Mouse (Mus musculus) CH12.LX (cell line): ENCODE measurements around the gene Dll1. TPM values are rescaled to one million over a fixed set of nuclear protein-coding genes. Genes with fewer than 3 reads are reported as not detected.

Source experiments
- DNase-seq: peaks from one replicate; pipeline ENCODE4 v3.0.0-alpha.2; 2013; ENCODE audit errors: extremely low read depth
- H3K27ac ChIP-seq: 2 replicates; pipeline ENCODE4 v1.5.1; 2012; ENCODE audit warnings: low read depth, mild to moderate bottlenecking, control low read depth, moderate library complexity; ENCODE audit not compliant: insufficient read depth
- H3K27me3 ChIP-seq: replicated peaks from 2 replicates; pipeline ENCODE3; 2012; ENCODE audit warnings: inconsistent platforms
- H3K36me3 ChIP-seq, 2 experiments: replicated peaks in 1 of 2; 2 replicates each; pipeline versions ENCODE3 to v1.6.1; 2012; ENCODE audit warnings: inconsistent platforms in 1 of 2, low read length in 1 of 2, mild to moderate bottlenecking in 1 of 2, mixed read lengths in 1 of 2, moderate library complexity in 1 of 2; ENCODE audit not compliant: control insufficient read depth in 1 of 2, insufficient read depth in 1 of 2
- H3K4me1 ChIP-seq, 2 experiments: 2 replicates each; pipeline ENCODE4 v1.6.1; 2012; ENCODE audit warnings: inconsistent platforms in 1 of 2, moderate library complexity in 1 of 2; ENCODE audit not compliant: insufficient read depth in 2 of 2, control insufficient read depth in 1 of 2
- H3K4me2 ChIP-seq: 2 replicates; pipeline ENCODE4 v1.6.1; 2012; ENCODE audit warnings: low read depth, mild to moderate bottlenecking, control low read depth; ENCODE audit not compliant: poor library complexity, insufficient read depth, severe bottlenecking
- H3K4me3 ChIP-seq, 3 experiments: fragments of 150-350 bp in 1 of 3; sonication (generic) in 1 of 3; replicated peaks in 1 of 3; 2 replicates each; pipeline versions ENCODE3 to v1.5.1; 2011 to 2012; ENCODE audit warnings: low read depth in 2 of 3, low read length in 2 of 3, mild to moderate bottlenecking in 2 of 3, moderate library complexity in 2 of 3, control low read depth in 1 of 3, improper control_type of control experiment in 1 of 3, inconsistent platforms in 1 of 3, mixed read lengths in 1 of 3; ENCODE audit not compliant: poor library complexity in 1 of 3
- H3K79me2 ChIP-seq: replicated peaks from 2 replicates; pipeline ENCODE4 v1.6.1; 2012; ENCODE audit warnings: mild to moderate bottlenecking, moderate library complexity; ENCODE audit not compliant: control insufficient read depth, poor library complexity, insufficient read depth, severe bottlenecking; ENCODE audit errors: extremely low read depth
- H3K9ac ChIP-seq: 2 replicates; pipeline ENCODE4 v1.6.1; 2012; ENCODE audit warnings: low read depth, mild to moderate bottlenecking, control low read depth, moderate library complexity; ENCODE audit not compliant: insufficient read depth
- H3K9me3 ChIP-seq: replicated peaks from 2 replicates; pipeline ENCODE3; 2012; ENCODE audit warnings: low read length, inconsistent platforms, mixed read lengths
- CHD2 ChIP-seq: IDR thresholded peaks from 2 replicates; pipeline ENCODE4 v1.6.1; 2011; ENCODE audit warnings: low read length, improper control_type of control experiment
- CTCF ChIP-seq, 2 experiments: IDR thresholded peaks in 1 of 2; conservative IDR thresholded peaks in 1 of 2; 2 replicates each; pipeline ENCODE4 v1.5.1; 2011 to 2012; ENCODE audit warnings: low read depth in 2 of 2, low read length in 2 of 2, improper control_type of control experiment in 1 of 2, inconsistent platforms in 1 of 2, mild to moderate bottlenecking in 1 of 2, moderate library complexity in 1 of 2
- EP300 ChIP-seq: IDR thresholded peaks from 2 replicates; pipeline ENCODE4 v1.6.1; 2011; ENCODE audit warnings: low read length, improper control_type of control experiment
- ETS1 ChIP-seq: conservative IDR thresholded peaks from 2 replicates; pipeline ENCODE4 v1.6.1; 2012; ENCODE audit warnings: low read depth, mild to moderate bottlenecking, inconsistent platforms, low read length, improper control_type of control experiment, moderate library complexity
- GABPA ChIP-seq: IDR thresholded peaks from 2 replicates; pipeline ENCODE4 v1.6.1; 2012; ENCODE audit warnings: low read depth, low read length, improper control_type of control experiment, inconsistent platforms; ENCODE audit not compliant: insufficient replicate concordance
- HCFC1 ChIP-seq: IDR thresholded peaks from 2 replicates; pipeline ENCODE4 v1.6.1; 2012; ENCODE audit warnings: low read depth, mild to moderate bottlenecking, inconsistent platforms, low read length, improper control_type of control experiment
- IRF4 ChIP-seq: IDR thresholded peaks from 2 replicates; pipeline ENCODE4 v1.6.1; 2014; ENCODE audit warnings: low read depth, mild to moderate bottlenecking, inconsistent platforms, low read length, improper control_type of control experiment
- JUN ChIP-seq: IDR thresholded peaks from 2 replicates; pipeline ENCODE4 v1.6.1; 2011; ENCODE audit warnings: low read depth, mild to moderate bottlenecking, low read length, improper control_type of control experiment, moderate library complexity; ENCODE audit not compliant: insufficient read depth
- MAFK ChIP-seq: IDR thresholded peaks from 2 replicates; pipeline ENCODE4 v1.6.1; 2011; ENCODE audit warnings: low read length, improper control_type of control experiment; ENCODE audit not compliant: insufficient replicate concordance
- MAX ChIP-seq: IDR thresholded peaks from 2 replicates; pipeline ENCODE4 v1.6.1; 2011; ENCODE audit warnings: low read length, improper control_type of control experiment
- MEF2A ChIP-seq: IDR thresholded peaks from 2 replicates; pipeline ENCODE4 v1.6.1; 2014; ENCODE audit warnings: low read depth, mild to moderate bottlenecking, inconsistent platforms, low read length, improper control_type of control experiment, borderline replicate concordance
- NELFE ChIP-seq: IDR thresholded peaks from 2 replicates; pipeline ENCODE4 v1.6.1; 2011; ENCODE audit warnings: low read depth, low read length, improper control_type of control experiment
- NRF1 ChIP-seq: IDR thresholded peaks from 2 replicates; pipeline ENCODE4 v1.6.1; 2014; ENCODE audit warnings: low read depth, mild to moderate bottlenecking, inconsistent platforms, low read length, improper control_type of control experiment, moderate library complexity
- PAX5 ChIP-seq: IDR thresholded peaks from 2 replicates; pipeline ENCODE4 v1.6.1; 2012; ENCODE audit warnings: low read length, inconsistent platforms, mixed read lengths
- POLR2A ChIP-seq: IDR thresholded peaks from 2 replicates; pipeline ENCODE4 v1.6.1; 2011; ENCODE audit warnings: low read depth, mild to moderate bottlenecking, improper control_type of control experiment, low read length
- POLR2AphosphoS2 ChIP-seq: IDR thresholded peaks from 2 replicates; pipeline ENCODE4 v1.6.1; 2011; ENCODE audit warnings: low read depth, low read length, improper control_type of control experiment
- RCOR1 ChIP-seq: conservative IDR thresholded peaks from 2 replicates; pipeline ENCODE4 v1.6.1; 2012; ENCODE audit warnings: low read depth, mild to moderate bottlenecking, inconsistent platforms, low read length, improper control_type of control experiment
- SIN3A ChIP-seq: IDR thresholded peaks from 2 replicates; pipeline ENCODE4 v1.6.1; 2012; ENCODE audit warnings: low read length, improper control_type of control experiment, inconsistent platforms
- TBP ChIP-seq: conservative IDR thresholded peaks from 2 replicates; pipeline ENCODE4 v1.6.1; 2011; ENCODE audit warnings: low read depth, low read length, improper control_type of control experiment
- USF2 ChIP-seq: conservative IDR thresholded peaks from 2 replicates; pipeline ENCODE4 v1.6.1; 2011; ENCODE audit warnings: low read depth, low read length, improper control_type of control experiment
- ZMIZ1 ChIP-seq: IDR thresholded peaks from 2 replicates; pipeline ENCODE4 v1.6.1; 2012; ENCODE audit warnings: low read depth, mild to moderate bottlenecking, inconsistent platforms, low read length, improper control_type of control experiment
- dilution Hi-C: fragments of 300-500 bp; cut with MboI; formaldehyde crosslinking; loops from 2 replicates; pipeline ENCODE4 v1.14.3; 2020; ENCODE audit warnings: low sequenced_read_pairs; ENCODE audit not compliant: extremely low pct_unique_long_range_greater_than_20kb, extremely low pct_ligation_motif_present
- in situ Hi-C: fragments of 300-500 bp; cut with MboI; formaldehyde crosslinking; loops from 3 replicates; pipeline ENCODE4 v1.14.3; 2019; ENCODE audit warnings: low sequenced_read_pairs, low pct_ligation_motif_present, low pct_unique_long_range_greater_than_20kb, mixed read lengths
- polyA plus RNA-seq: library from polyadenylated mRNA; unstranded; fragments of >175 nt; gene quantifications from 2 replicates; pipeline ENCODE4 v1.2.1, GENCODE M21; 2012; ENCODE audit warnings: low read depth; ENCODE audit not compliant: insufficient read length
- total RNA-seq, 2 experiments: library from RNA; depleted of rRNA; stranded (reverse); fragments of 300-350 nt in 1 of 2; fragments of >200 nt in 1 of 2; gene quantifications; 2 replicates each; pipeline ENCODE4 v1.2.3; 2012 to 2014

The Dll1 gene
- total and polyA plus RNA-seq, 3 experiments, result 0.25 to 0.52 (median 0.29) TPM

- Histone ChIP-seq H3K4me1 (peaks cover 3 to 32% of the 10 kb centered on the region in 2 experiments), H3K27me3 (peaks cover 4% of the 10 kb centered on the region), H3K4me2 (no peak overlapping the region), H3K27ac (no peak overlapping the region), H3K36me3 (no peaks in the 10 kb centered on the region), H3K9me3 (no peaks in the 10 kb centered on the region), H3K4me3 (no peak overlapping the region), H3K79me2 (no peaks in the 10 kb centered on the region), H3K9ac (no peak overlapping the region)
- in situ Hi-C loops (no loop called here), dilution Hi-C loops (no loop called here)
- DNase-seq, result no peak
- no peak for TF ChIP-seq ZMIZ1
- no peak for TF ChIP-seq RCOR1
- TF ChIP-seq MEF2A, result no peak
- no peak for TF ChIP-seq MAX
- no peak for TF ChIP-seq POLR2A
- TF ChIP-seq POLR2AphosphoS2, result no peak
- no peak for TF ChIP-seq MAFK
- TF ChIP-seq EP300, result no peak
- TF ChIP-seq CTCF (conservative IDR thresholded peaks at IDR 0.05 in 1 of 2, IDR thresholded peaks at IDR 0.05 in 1 of 2; ENCODE audit: low read depth in 2 of 2, low read length in 2 of 2), result no peak
- TF ChIP-seq NELFE, result no peak
- TF ChIP-seq USF2, result no peak
- TF ChIP-seq JUN, result no peak
- no peak for TF ChIP-seq ETS1
Measured at GRCm38 (mm10) chr17:15356526-15356925, 20.1 kb downstream of the Dll1 start.

DNA sequence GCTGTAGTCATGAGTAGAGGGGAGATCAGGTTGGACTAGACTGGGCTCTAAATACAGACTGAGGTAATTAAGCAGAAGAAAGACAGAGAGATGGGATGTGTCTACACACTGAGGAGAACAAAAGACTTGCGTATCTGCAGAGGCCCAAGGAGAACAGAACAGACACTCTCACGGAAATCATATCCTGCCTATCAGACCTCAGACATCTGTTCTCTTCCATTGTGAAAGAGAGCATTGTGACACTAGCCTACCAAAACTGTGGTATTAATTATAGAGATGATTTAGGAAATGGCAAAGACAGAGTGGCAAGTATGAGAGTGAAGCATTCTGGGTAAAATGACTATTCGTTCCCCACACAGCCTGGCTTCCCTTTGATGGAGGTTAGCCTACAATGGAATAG is 21.6 kb downstream of the Dll1 start:
- Histone ChIP-seq H3K4me2 (no peak overlapping the region), H3K27ac (no peak overlapping the region), H3K9me3 (no peaks in the 10 kb centered on the region), H3K79me2 (no peaks in the 10 kb centered on the region), H3K4me3 (no peak overlapping the region), H3K36me3 (no peaks in the 10 kb centered on the region), H3K27me3 (peaks cover 3% of the 10 kb centered on the region), H3K9ac (no peak overlapping the region)
- in situ Hi-C loops, result no loop called here
- no peak for DNase-seq
- TF ChIP-seq EP300, result no peak
- no peak for TF ChIP-seq ETS1
- TF ChIP-seq CHD2, result no peak
- no peak for TF ChIP-seq MEF2A
- TF ChIP-seq TBP, result no peak
- TF ChIP-seq GABPA, result no peak
- TF ChIP-seq NRF1, result no peak
- TF ChIP-seq PAX5, result no peak
- no peak for TF ChIP-seq SIN3A
- no peak for TF ChIP-seq IRF4
- no peak for TF ChIP-seq HCFC1
- TF ChIP-seq, all 38 proteins: peak for 0
- peaks cover 3 to 32% of the 10 kb centered on the region in 2 experiments for H3K4me1 ChIP-seq
- dilution Hi-C loops, result no loop called here
